Mouse (Mus musculus) limb, embryonic 14.5 days (tissue): ENCODE results near the gene Evl. TPM values are rescaled to one million over a fixed set of nuclear protein-coding genes. Genes with fewer than 3 reads are reported as not detected.

Experiments used
- ATAC-seq: fragments of 200-750 bp; cut with Nextera tagmentation; 2 replicates; pipeline ENCODE4 v1.8.0; 2017; ENCODE audit warnings: low read depth, moderate number of reproducible peaks, moderate TSS enrichment; ENCODE audit not compliant: low FRiP score
- DNase-seq: peaks from one replicate; pipeline ENCODE4 v3.0.0-alpha.2; 2015; ENCODE audit warnings: low spot score
- H3K27ac ChIP-seq: fragments of 300-500 bp; sonication (generic); replicated peaks from 2 replicates; pipeline ENCODE4 v1.5.1; 2014; ENCODE audit warnings: low read depth, mild to moderate bottlenecking, low read length, moderate library complexity, mixed read lengths
- H3K27me3 ChIP-seq: fragments of 300-500 bp; sonication (generic); 2 replicates; pipeline ENCODE4 v1.6.1; 2014; ENCODE audit warnings: low read length, mixed read lengths; ENCODE audit not compliant: control insufficient read depth, insufficient read depth
- H3K36me3 ChIP-seq: fragments of 300-500 bp; sonication (generic); 2 replicates; pipeline ENCODE4 v1.6.1; 2014; ENCODE audit warnings: mild to moderate bottlenecking, low read length, moderate library complexity, mixed read lengths; ENCODE audit not compliant: control insufficient read depth, insufficient read depth
- H3K4me1 ChIP-seq: fragments of 300-500 bp; sonication (generic); 2 replicates; pipeline ENCODE4 v1.6.1; 2014; ENCODE audit warnings: antibody characterized with exemption, low read length, mixed read lengths; ENCODE audit not compliant: control insufficient read depth, insufficient read depth
- H3K4me2 ChIP-seq: fragments of 300-500 bp; sonication (generic); replicated peaks from 2 replicates; pipeline ENCODE4 v1.6.1; 2014; ENCODE audit warnings: low read depth, mild to moderate bottlenecking, low read length, moderate library complexity; ENCODE audit not compliant: severe bottlenecking
- H3K4me3 ChIP-seq: fragments of 300-500 bp; sonication (generic); replicated peaks from 2 replicates; pipeline ENCODE4 v1.5.1; 2014; ENCODE audit warnings: low read length
- H3K9ac ChIP-seq: fragments of 300-500 bp; sonication (generic); 2 replicates; pipeline ENCODE4 v1.6.1; 2014; ENCODE audit warnings: mild to moderate bottlenecking, low read depth, low read length, moderate library complexity; ENCODE audit not compliant: severe bottlenecking
- H3K9me3 ChIP-seq: fragments of 300-500 bp; sonication (generic); 2 replicates; pipeline ENCODE4 v1.6.1; 2016; ENCODE audit warnings: low read length; ENCODE audit not compliant: control insufficient read depth
- POLR2A ChIP-seq: fragments of 200-500 bp; IDR thresholded peaks from 2 replicates; pipeline ENCODE4 v1.8.0; 2012; ENCODE audit warnings: inconsistent platforms, mild to moderate bottlenecking, moderate library complexity, borderline replicate concordance; ENCODE audit not compliant: insufficient read depth, insufficient read length; ENCODE audit errors: extremely low read depth
- WGBS: fragments of 180-500 bp; shearing (Covaris S2); extraction: QIAGEN DNeasy Blood & Tissue Kit; methylation state at CpG from one replicate; pipeline ENCODE4 v1.1.7; 2014; 5-methylcytosine and 5-hydroxymethylcytosine counted together
- polyA plus RNA-seq, 2 experiments: library from polyadenylated mRNA; depleted of rRNA in 1 of 2; stranded (reverse) in 1 of 2; unstranded in 1 of 2; fragments of >200 nt; fragmentation: Nextera tagmentation in 1 of 2; extraction: Ambion mirVana in 1 of 2; gene quantifications; 2 replicates each; pipeline versions ENCODE4 v1.2.1 to v1.2.3; 2012 to 2014

The Evl gene
- polyA plus RNA-seq, 2 experiments: 82.3 to 181 TPM

DNA sequence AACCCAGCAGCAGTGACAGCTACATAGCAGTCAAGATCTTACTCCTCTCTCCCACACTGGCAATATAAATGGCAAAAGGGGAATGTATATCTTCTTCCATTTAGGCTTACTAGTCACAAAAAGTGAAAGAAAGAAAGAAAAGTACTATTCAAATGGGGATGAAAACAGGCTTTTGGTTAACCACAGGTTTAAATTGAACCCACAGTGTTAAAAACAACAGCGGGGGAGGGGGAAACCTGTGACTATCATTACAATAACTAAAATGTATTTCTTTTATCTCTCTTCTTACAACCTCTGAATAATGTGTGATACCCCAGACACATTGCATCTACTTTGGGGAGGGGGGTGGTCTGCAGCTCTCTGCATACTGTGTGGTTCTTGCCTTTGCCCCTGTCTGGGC, 91.7 kb downstream of the Evl start:
- H3K27me3 ChIP-seq: no peaks in the 10 kb centered on the region
- no peak overlapping the region for H3K27ac ChIP-seq
- no peak for ATAC-seq
- H3K36me3 ChIP-seq: peaks cover 31% of the 10 kb centered on the region
- H3K4me3 ChIP-seq: no peak overlapping the region
- H3K9ac ChIP-seq: no peak overlapping the region
- H3K9me3 ChIP-seq: no peaks in the 10 kb centered on the region
- peaks cover 4% of the 10 kb centered on the region; the same call in 1 of the 2 replicates for H3K4me1 ChIP-seq
- TF ChIP-seq POLR2A: no peak
- no peak for DNase-seq
- no peak overlapping the region for H3K4me2 ChIP-seq
- WGBS: 88% methylated on average over 1 of the region's 1 CpGs

DNA sequence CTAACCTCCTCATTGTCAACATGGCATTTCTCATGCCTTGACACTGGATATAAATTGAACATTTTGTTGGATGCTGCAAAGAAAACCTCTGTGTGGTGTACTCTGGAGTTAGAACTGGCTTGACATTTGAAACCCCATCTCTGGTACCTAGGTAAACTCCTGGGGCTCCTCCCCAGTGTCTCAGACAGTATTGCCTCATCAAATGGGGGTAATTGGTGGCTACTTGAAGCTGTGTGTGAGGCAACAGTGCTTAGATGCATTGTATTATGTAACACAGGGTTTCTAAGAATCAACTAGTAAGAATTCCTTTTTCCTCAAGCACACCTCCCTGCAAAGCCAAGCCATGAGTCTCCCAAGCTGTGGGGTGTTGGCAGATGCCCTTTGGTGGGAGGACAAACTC, 93.3 kb downstream of the Evl start:
- no peak for DNase-seq
- Histone ChIP-seq H3K4me2 (no peak overlapping the region), H3K9ac (no peak overlapping the region), H3K27ac (no peak overlapping the region), H3K27me3 (no peaks in the 10 kb centered on the region), H3K9me3 (no peaks in the 10 kb centered on the region), H3K4me3 (no peak overlapping the region), H3K36me3 (peaks cover 45% of the 10 kb centered on the region), H3K4me1 (peaks cover 4% of the 10 kb centered on the region; the same call in 1 of the 2 replicates)
- ATAC-seq: no peak
- TF ChIP-seq POLR2A: no peak

GRCm38 (mm10) chr12:108651053-108651660, 96.6 kb downstream of the Evl start:
- Histone ChIP-seq H3K9me3 (no peaks in the 10 kb centered on the region), H3K4me3 (no peak overlapping the region), H3K36me3 (peaks cover 70% of the 10 kb centered on the region), H3K4me1 (no peaks in the 10 kb centered on the region), H3K27ac (no peak overlapping the region), H3K9ac (no peak overlapping the region), H3K27me3 (no peaks in the 10 kb centered on the region), H3K4me2 (no peak overlapping the region)
- WGBS: 71% methylated on average over 7 of the region's 7 CpGs
- ATAC-seq (no peak), DNase-seq (peak; percentile 35)
- TF ChIP-seq POLR2A: no peak

DNA sequence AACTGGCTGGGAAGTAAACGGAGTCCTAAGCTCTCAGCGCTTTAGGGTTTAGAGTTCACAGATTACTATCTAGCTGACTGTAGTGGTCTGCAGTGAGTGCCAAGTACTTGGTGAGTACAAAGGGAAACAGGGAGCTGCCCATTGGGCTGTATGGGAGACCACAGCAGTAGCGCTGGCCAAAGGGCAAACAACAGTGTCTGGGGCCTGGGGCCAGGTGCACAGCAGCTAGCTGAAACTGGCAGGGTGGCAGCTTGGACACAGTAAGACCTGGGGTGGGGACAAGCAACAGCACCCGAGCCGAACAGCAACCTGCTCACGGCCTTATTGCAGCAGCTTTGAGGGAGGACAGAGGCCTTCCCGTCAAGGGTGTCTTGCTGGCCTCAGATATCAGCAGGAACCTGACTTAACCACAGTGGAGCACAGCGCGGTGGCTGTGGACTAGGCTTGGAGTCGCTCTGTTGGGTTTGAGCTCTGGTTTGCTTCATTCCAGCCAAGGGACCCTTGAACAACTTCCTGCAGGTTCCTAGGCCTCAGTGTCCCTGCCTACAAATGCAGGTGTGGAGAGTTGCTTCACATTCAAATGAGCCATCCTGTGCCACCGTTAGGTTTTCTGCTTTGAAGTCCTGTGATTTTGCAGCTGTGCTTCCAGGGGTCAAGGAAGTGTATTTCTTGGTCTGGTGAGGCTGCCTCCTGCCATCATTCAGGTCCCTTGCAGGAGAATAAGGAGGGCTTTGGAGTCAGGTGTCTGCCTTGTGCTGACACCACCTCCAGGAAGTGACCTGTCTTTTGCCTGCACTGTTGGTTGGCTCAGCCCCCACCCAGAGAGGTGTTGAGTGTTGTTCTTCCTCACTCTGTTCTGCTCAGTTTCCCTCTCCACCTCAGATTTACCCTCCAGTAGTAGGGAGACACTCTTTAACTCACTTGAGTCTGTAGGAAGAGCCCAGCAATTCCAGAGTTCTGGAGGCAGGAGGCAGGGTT, 99.1 kb downstream of the Evl start:
- Histone ChIP-seq H3K9me3 (no peaks in the 10 kb centered on the region), H3K36me3 (peaks cover 72% of the 10 kb centered on the region), H3K4me3 (no peak overlapping the region), H3K4me1 (no peaks in the 10 kb centered on the region), H3K9ac (no peak overlapping the region), H3K27ac (no peak overlapping the region), H3K4me2 (no peak overlapping the region), H3K27me3 (no peaks in the 10 kb centered on the region)
- no peak for ATAC-seq
- TF ChIP-seq POLR2A: no peak
- 87% methylated on average over 11 of the region's 11 CpGs for WGBS
- DNase-seq: no peak

- no peak overlapping the region for H3K4me3 ChIP-seq
- no peaks in the 10 kb centered on the region for H3K9me3 ChIP-seq
- H3K27ac ChIP-seq: no peak overlapping the region
- no peak for TF ChIP-seq POLR2A
- H3K4me2 ChIP-seq: no peak overlapping the region
- 93% methylated on average over 1 of the region's 1 CpGs for WGBS
- H3K9ac ChIP-seq: no peak overlapping the region
- peaks cover 64% of the 10 kb centered on the region for H3K36me3 ChIP-seq
- H3K27me3 ChIP-seq: no peaks in the 10 kb centered on the region
- H3K4me1 ChIP-seq: no peaks in the 10 kb centered on the region
- ATAC-seq (no peak; the same call in 1 of the 2 replicates), DNase-seq (peak; percentile 5)
Observed at GRCm38 (mm10) chr12:108657350-108657749, 102.8 kb downstream of the Evl start.
